Mouse (Mus musculus): ENCODE results near the gene Rap1a. TPM values are rescaled to one million over a fixed set of nuclear protein-coding genes. Genes with fewer than 3 reads are reported as not detected.

Gene Rap1a
- polyA plus RNA-seq, 1 experiment from 2014 or later, result 74.1 TPM

GRCm38 (mm10) chr3:105824704-105825103 lies 23.6 kb upstream of the Rap1a start:
- no peak for ATAC-seq
- no peaks in the 10 kb centered on the region for H3K27me3 ChIP-seq (ENCODE audit: control insufficient read depth, insufficient read depth, low read depth, low read length)
- H3K4me1 ChIP-seq (ENCODE audit: control insufficient read depth, insufficient read depth, low read length), result no peaks in the 10 kb centered on the region
- H3K36me3 ChIP-seq (ENCODE audit: control insufficient read depth, insufficient read depth, low read length), result no peaks in the 10 kb centered on the region
- H3K9ac ChIP-seq (ENCODE audit: low read depth, low read length), result no peak overlapping the region
- H3K27ac ChIP-seq (ENCODE audit: low read length), result no peak overlapping the region
- no peaks in the 10 kb centered on the region for H3K9me3 ChIP-seq (replicated peaks; ENCODE audit: control insufficient read depth, low read length, poor library complexity, severe bottlenecking)
- no peak overlapping the region for H3K4me2 ChIP-seq (ENCODE audit: low read length)
- no peak overlapping the region for H3K4me3 ChIP-seq (ENCODE audit: low read depth, low read length)
- WGBS, result 54% methylated on average over 2 of the region's 2 CpGs

GRCm38 (mm10) chr3:105824103-105824502 lies 23.0 kb upstream of the Rap1a start:
- H3K9me3 ChIP-seq (replicated peaks; ENCODE audit: control insufficient read depth, low read length, poor library complexity, severe bottlenecking), result no peaks in the 10 kb centered on the region
- no peak overlapping the region for H3K4me2 ChIP-seq (ENCODE audit: low read length)
- no peaks in the 10 kb centered on the region for H3K36me3 ChIP-seq (ENCODE audit: control insufficient read depth, insufficient read depth, low read length)
- no peaks in the 10 kb centered on the region for H3K4me1 ChIP-seq (ENCODE audit: control insufficient read depth, insufficient read depth, low read length)
- ATAC-seq, result no peak
- H3K4me3 ChIP-seq (ENCODE audit: low read depth, low read length), result no peak overlapping the region
- H3K27me3 ChIP-seq (ENCODE audit: control insufficient read depth, insufficient read depth, low read depth, low read length), result no peaks in the 10 kb centered on the region
- no peak overlapping the region for H3K27ac ChIP-seq (ENCODE audit: low read length)
- 51% methylated on average over 5 of the region's 5 CpGs for WGBS
- H3K9ac ChIP-seq (ENCODE audit: low read depth, low read length), result no peak overlapping the region

GRCm38 (mm10) chr3:105823609-105824008 lies 22.5 kb upstream of the Rap1a start:
- Histone ChIP-seq H3K4me3 (ENCODE audit: low read depth, low read length) (no peak overlapping the region), H3K9ac (ENCODE audit: low read depth, low read length) (no peak overlapping the region), H3K27ac (ENCODE audit: low read length) (no peak overlapping the region), H3K36me3 (ENCODE audit: control insufficient read depth, insufficient read depth, low read length) (no peaks in the 10 kb centered on the region), H3K4me2 (ENCODE audit: low read length) (no peak overlapping the region), H3K9me3 (replicated peaks; ENCODE audit: control insufficient read depth, low read length, poor library complexity, severe bottlenecking) (no peaks in the 10 kb centered on the region), H3K4me1 (ENCODE audit: control insufficient read depth, insufficient read depth, low read length) (no peaks in the 10 kb centered on the region), H3K27me3 (ENCODE audit: control insufficient read depth, insufficient read depth, low read depth, low read length) (no peaks in the 10 kb centered on the region)
- ATAC-seq, result no peak

GRCm38 (mm10) chr3:105821504-105821903 lies 20.4 kb upstream of the Rap1a start:
- H3K9ac ChIP-seq (ENCODE audit: low read depth, low read length), result no peak overlapping the region
- no peak overlapping the region for H3K27ac ChIP-seq (ENCODE audit: low read length)
- H3K36me3 ChIP-seq (ENCODE audit: control insufficient read depth, insufficient read depth, low read length), result no peaks in the 10 kb centered on the region
- no peaks in the 10 kb centered on the region for H3K9me3 ChIP-seq (replicated peaks; ENCODE audit: control insufficient read depth, low read length, poor library complexity, severe bottlenecking)
- ATAC-seq, result no peak
- H3K27me3 ChIP-seq (ENCODE audit: control insufficient read depth, insufficient read depth, low read depth, low read length), result no peaks in the 10 kb centered on the region
- 94% methylated on average over 3 of the region's 3 CpGs for WGBS
- no peak overlapping the region for H3K4me3 ChIP-seq (ENCODE audit: low read depth, low read length)
- H3K4me2 ChIP-seq (ENCODE audit: low read length), result no peak overlapping the region
- no peaks in the 10 kb centered on the region for H3K4me1 ChIP-seq (ENCODE audit: control insufficient read depth, insufficient read depth, low read length)

GRCm38 (mm10) chr3:105820272-105820671 lies 19.1 kb upstream of the Rap1a start:
- no peak overlapping the region for H3K4me2 ChIP-seq (ENCODE audit: low read length)
- no peaks in the 10 kb centered on the region for H3K4me1 ChIP-seq (ENCODE audit: control insufficient read depth, insufficient read depth, low read length)
- 79% methylated on average over 3 of the region's 3 CpGs for WGBS
- no peak overlapping the region for H3K27ac ChIP-seq (ENCODE audit: low read length)
- H3K4me3 ChIP-seq (ENCODE audit: low read depth, low read length), result no peak overlapping the region
- H3K9me3 ChIP-seq (replicated peaks; ENCODE audit: control insufficient read depth, low read length, poor library complexity, severe bottlenecking), result no peaks in the 10 kb centered on the region
- no peaks in the 10 kb centered on the region for H3K27me3 ChIP-seq (ENCODE audit: control insufficient read depth, insufficient read depth, low read depth, low read length)
- ATAC-seq, result no peak
- no peaks in the 10 kb centered on the region for H3K36me3 ChIP-seq (ENCODE audit: control insufficient read depth, insufficient read depth, low read length)
- no peak overlapping the region for H3K9ac ChIP-seq (ENCODE audit: low read depth, low read length)

GRCm38 (mm10) chr3:105818130-105819004 lies 17.2 kb upstream of the Rap1a start:
- no peaks in the 10 kb centered on the region for H3K36me3 ChIP-seq (ENCODE audit: control insufficient read depth, insufficient read depth, low read length)
- H3K9me3 ChIP-seq (replicated peaks; ENCODE audit: control insufficient read depth, low read length, poor library complexity, severe bottlenecking), result no peaks in the 10 kb centered on the region
- H3K9ac ChIP-seq (ENCODE audit: low read depth, low read length), result no peak overlapping the region
- H3K4me1 ChIP-seq (ENCODE audit: control insufficient read depth, insufficient read depth, low read length), result no peaks in the 10 kb centered on the region
- WGBS, result 68% methylated on average over 6 of the region's 6 CpGs
- H3K27me3 ChIP-seq (ENCODE audit: control insufficient read depth, insufficient read depth, low read depth, low read length), result no peaks in the 10 kb centered on the region
- H3K27ac ChIP-seq (ENCODE audit: low read length), result no peak overlapping the region
- no peak overlapping the region for H3K4me2 ChIP-seq (ENCODE audit: low read length)
- ATAC-seq, result no peak
- H3K4me3 ChIP-seq (ENCODE audit: low read depth, low read length), result no peak overlapping the region

- H3K27me3 ChIP-seq (ENCODE audit: control insufficient read depth, insufficient read depth, low read depth, low read length), result no peaks in the 10 kb centered on the region
- no peaks in the 10 kb centered on the region for H3K4me1 ChIP-seq (ENCODE audit: control insufficient read depth, insufficient read depth, low read length)
- no peaks in the 10 kb centered on the region for H3K9me3 ChIP-seq (replicated peaks; ENCODE audit: control insufficient read depth, low read length, poor library complexity, severe bottlenecking)
- no peak overlapping the region for H3K9ac ChIP-seq (ENCODE audit: low read depth, low read length)
- ATAC-seq, result no peak
- H3K4me3 ChIP-seq (ENCODE audit: low read depth, low read length), result no peak overlapping the region
- no peak overlapping the region for H3K4me2 ChIP-seq (ENCODE audit: low read length)
- H3K27ac ChIP-seq (ENCODE audit: low read length), result no peak overlapping the region
- WGBS, result 78% methylated on average over 8 of the region's 8 CpGs
- no peaks in the 10 kb centered on the region for H3K36me3 ChIP-seq (ENCODE audit: control insufficient read depth, insufficient read depth, low read length)
These were observed 15.0 kb upstream of the Rap1a start for GRCm38 (mm10) chr3:105816089-105816488.

- H3K9ac ChIP-seq (ENCODE audit: low read depth, low read length), result no peak overlapping the region
- WGBS, result 84% methylated on average over 10 of the region's 10 CpGs
These were observed 14.2 kb upstream of the Rap1a start for GRCm38 (mm10) chr3:105815236-105815904.

GRCm38 (mm10) chr3:105811146-105811545 lies 10.0 kb upstream of the Rap1a start:
- ATAC-seq, result no peak
- H3K4me1 ChIP-seq (ENCODE audit: control insufficient read depth, insufficient read depth, low read length), result no peaks in the 10 kb centered on the region
- WGBS, result 92% methylated on average over 2 of the region's 2 CpGs
- H3K4me3 ChIP-seq (ENCODE audit: low read depth, low read length), result no peak overlapping the region
- no peak overlapping the region for H3K9ac ChIP-seq (ENCODE audit: low read depth, low read length)
- no peaks in the 10 kb centered on the region for H3K9me3 ChIP-seq (replicated peaks; ENCODE audit: control insufficient read depth, low read length, poor library complexity, severe bottlenecking)
- H3K36me3 ChIP-seq (ENCODE audit: control insufficient read depth, insufficient read depth, low read length), result no peaks in the 10 kb centered on the region
- H3K4me2 ChIP-seq (ENCODE audit: low read length), result no peak overlapping the region
- no peak overlapping the region for H3K27ac ChIP-seq (ENCODE audit: low read length)
- no peaks in the 10 kb centered on the region for H3K27me3 ChIP-seq (ENCODE audit: control insufficient read depth, insufficient read depth, low read depth, low read length)

More at GRCm38 (mm10) chr3:105815236-105815904, 14.2 kb upstream of the Rap1a start:
- Histone ChIP-seq H3K4me3 (ENCODE audit: low read depth, low read length) (no peak overlapping the region), H3K4me2 (ENCODE audit: low read length) (no peak overlapping the region), H3K27ac (ENCODE audit: low read length) (no peak overlapping the region), H3K9me3 (replicated peaks; ENCODE audit: control insufficient read depth, low read length, poor library complexity, severe bottlenecking) (no peaks in the 10 kb centered on the region), H3K36me3 (ENCODE audit: control insufficient read depth, insufficient read depth, low read length) (no peaks in the 10 kb centered on the region), H3K27me3 (ENCODE audit: control insufficient read depth, insufficient read depth, low read depth, low read length) (no peaks in the 10 kb centered on the region), H3K4me1 (ENCODE audit: control insufficient read depth, insufficient read depth, low read length) (no peaks in the 10 kb centered on the region)
- ATAC-seq, result no peak
